Mouse (Mus musculus) lung, embryonic 14.5 days (tissue): ENCODE results near the gene Ccdc102a. TPM values are rescaled to one million over a fixed set of nuclear protein-coding genes. Genes with fewer than 3 reads are reported as not detected.

Experiments used
- ATAC-seq: fragments of 200-750 bp; cut with Nextera tagmentation; 2 replicates; pipeline ENCODE4 v1.8.0; 2017; ENCODE audit warnings: mild to moderate bottlenecking, moderate TSS enrichment, moderate library complexity; ENCODE audit not compliant: insufficient read depth
- DNase-seq: peaks from one replicate; pipeline ENCODE4 v3.0.0-alpha.2; 2015
- H3K27ac ChIP-seq: fragments of 300-500 bp; sonication (generic); 2 replicates; pipeline ENCODE4 v1.5.1; 2014; ENCODE audit warnings: low read depth, mild to moderate bottlenecking, moderate library complexity
- H3K27me3 ChIP-seq: fragments of 300-500 bp; sonication (generic); 2 replicates; pipeline ENCODE4 v1.6.1; 2014; ENCODE audit warnings: low read length, control low read depth; ENCODE audit not compliant: insufficient read depth
- H3K36me3 ChIP-seq: fragments of 300-500 bp; sonication (generic); 2 replicates; pipeline ENCODE4 v1.6.1; 2014; ENCODE audit warnings: control low read depth; ENCODE audit not compliant: insufficient read depth
- H3K4me1 ChIP-seq: fragments of 300-500 bp; sonication (generic); 2 replicates; pipeline ENCODE4 v1.6.1; 2014; ENCODE audit warnings: antibody characterized with exemption, control low read depth; ENCODE audit not compliant: insufficient read depth
- H3K4me2 ChIP-seq: fragments of 300-500 bp; sonication (generic); 2 replicates; pipeline ENCODE4 v1.6.1; 2014; ENCODE audit warnings: mild to moderate bottlenecking
- H3K4me3 ChIP-seq: fragments of 300-500 bp; sonication (generic); 2 replicates; pipeline ENCODE4 v1.5.1; 2014; ENCODE audit warnings: low read depth, low read length
- H3K9ac ChIP-seq: fragments of 300-500 bp; sonication (generic); 2 replicates; pipeline ENCODE4 v1.6.1; 2014
- H3K9me3 ChIP-seq: fragments of 300-500 bp; sonication (generic); 2 replicates; pipeline ENCODE4 v1.6.1; 2016; ENCODE audit warnings: low read depth, low read length, control low read depth
- CTCF ChIP-seq: IDR thresholded peaks from 2 replicates; pipeline ENCODE4 v1.5.1; 2016; ENCODE audit warnings: antibody characterized with exemption, low read depth
- WGBS: fragments of 180-500 bp; shearing (Covaris S2); extraction: QIAGEN DNeasy Blood & Tissue Kit; methylation state at CpG from one replicate; pipeline ENCODE4 v1.1.7; 2014; 5-methylcytosine and 5-hydroxymethylcytosine counted together
- polyA plus RNA-seq: library from polyadenylated mRNA; unstranded; fragments of >200 nt; fragmentation: Nextera tagmentation; extraction: Ambion mirVana; gene quantifications from 2 replicates; pipeline ENCODE4 v1.2.1, GENCODE M21; 2014

The Ccdc102a gene
- polyA plus RNA-seq, 1 experiment from 2014 or later, result 34.1 TPM

GRCm38 (mm10) chr8:94875871-94876150, 42.1 kb downstream of the Ccdc102a start:
- peak; percentile 33 for DNase-seq
- Histone ChIP-seq H3K9ac (peak overlapping the region; percentile 65), H3K27ac (peak overlapping the region; percentile 63), H3K27me3 (peaks cover 6% of the 10 kb centered on the region; the same call in 1 of the 2 replicates), H3K9me3 (no peaks in the 10 kb centered on the region), H3K4me3 (peak overlapping the region; percentile 70), H3K4me2 (peak overlapping the region; percentile 94), H3K4me1 (peaks cover 23% of the 10 kb centered on the region; the same call in 1 of the 2 replicates), H3K36me3 (no peaks in the 10 kb centered on the region)
- ATAC-seq, result no peak; the same call in 1 of the 2 replicates
- 0% methylated on average over 19 of the region's 20 CpGs for WGBS
- no peak for TF ChIP-seq CTCF

GRCm38 (mm10) chr8:94875096-94875870, 42.6 kb downstream of the Ccdc102a start:
- peak; percentile 33 for DNase-seq
- Histone ChIP-seq H3K4me1 (peaks cover 29% of the 10 kb centered on the region), H3K9me3 (no peaks in the 10 kb centered on the region), H3K27ac (peak overlapping the region; percentile 63; the same call in 1 of the 2 replicates), H3K9ac (peak overlapping the region; percentile 65), H3K4me3 (peak overlapping the region; percentile 70), H3K36me3 (no peaks in the 10 kb centered on the region), H3K27me3 (peaks cover 6% of the 10 kb centered on the region; the same call in 1 of the 2 replicates), H3K4me2 (peak overlapping the region; percentile 94)
- 12% methylated on average over 17 of the region's 17 CpGs for WGBS
- TF ChIP-seq CTCF, result no peak
- ATAC-seq, result no peak

GRCm38 (mm10) chr8:94874358-94874757, 43.5 kb downstream of the Ccdc102a start:
- peak; percentile 94 for TF ChIP-seq CTCF
- ATAC-seq (no peak), DNase-seq (peak; percentile 86)
- no peak overlapping the region for H3K9ac ChIP-seq
- peaks cover 34% of the 10 kb centered on the region for H3K4me1 ChIP-seq
- peak overlapping the region; percentile 70 for H3K4me3 ChIP-seq
- WGBS, result 8% methylated on average over 6 of the region's 6 CpGs
- no peaks in the 10 kb centered on the region for H3K36me3 ChIP-seq
- peaks cover 6% of the 10 kb centered on the region; the same call in 1 of the 2 replicates for H3K27me3 ChIP-seq
- H3K4me2 ChIP-seq, result peak overlapping the region; percentile 94
- no peaks in the 10 kb centered on the region for H3K9me3 ChIP-seq
- H3K27ac ChIP-seq, result no peak overlapping the region

- Histone ChIP-seq H3K4me2 (peak overlapping the region; percentile 90; the same call in 1 of the 2 replicates), H3K4me3 (0 out of 2 replicates have a peak overlapping the region, but pooled peaks have one; percentile 8), H3K36me3 (0 out of 2 replicates have a peak, but pooled peaks cover 5% of the 10 kb centered on the region), H3K27me3 (peaks cover 6% of the 10 kb centered on the region; the same call in 1 of the 2 replicates), H3K9ac (no peak overlapping the region; the same call in 1 of the 2 replicates), H3K9me3 (no peaks in the 10 kb centered on the region), H3K27ac (no peak overlapping the region), H3K4me1 (peaks cover 38% of the 10 kb centered on the region)
- WGBS, result 74% methylated on average over 2 of the region's 2 CpGs
- ATAC-seq, result no peak
- TF ChIP-seq CTCF, result no peak
- no peak for DNase-seq
These were observed 45.3 kb downstream of the Ccdc102a start for GRCm38 (mm10) chr8:94872576-94872975.

DNA sequence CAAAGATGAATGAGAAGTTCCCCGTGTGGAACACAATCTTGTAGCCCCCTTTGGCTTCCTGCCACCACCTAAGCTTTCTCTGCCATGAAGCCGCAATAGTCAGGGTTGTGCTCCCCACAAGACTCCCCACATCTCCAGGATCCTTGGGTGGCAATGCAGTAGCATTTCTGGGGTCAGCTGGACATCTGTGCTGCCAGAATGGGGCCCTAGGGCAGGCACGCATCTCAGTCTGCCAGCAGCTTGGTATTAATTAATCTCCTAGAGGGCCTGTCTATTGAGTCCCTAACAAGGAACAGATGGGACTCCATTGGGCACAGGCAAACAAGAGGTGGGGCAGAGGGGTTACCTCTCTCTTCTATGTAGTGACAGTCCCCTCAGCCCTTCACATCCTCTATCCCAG, 45.7 kb downstream of the Ccdc102a start:
- DNase-seq (peak; percentile 4), ATAC-seq (no peak)
- peak overlapping the region; percentile 90; the same call in 1 of the 2 replicates for H3K4me2 ChIP-seq
- H3K4me1 ChIP-seq, result peaks cover 38% of the 10 kb centered on the region
- peaks cover 6% of the 10 kb centered on the region; the same call in 1 of the 2 replicates for H3K27me3 ChIP-seq
- H3K36me3 ChIP-seq, result 0 out of 2 replicates have a peak, but pooled peaks cover 9% of the 10 kb centered on the region
- H3K27ac ChIP-seq, result no peak overlapping the region
- TF ChIP-seq CTCF, result no peak
- H3K9ac ChIP-seq, result no peak overlapping the region; the same call in 1 of the 2 replicates
- WGBS, result 38% methylated on average over 3 of the region's 3 CpGs
- no peaks in the 10 kb centered on the region for H3K9me3 ChIP-seq
- H3K4me3 ChIP-seq, result 0 out of 2 replicates have a peak overlapping the region, but pooled peaks have one; percentile 8

DNA sequence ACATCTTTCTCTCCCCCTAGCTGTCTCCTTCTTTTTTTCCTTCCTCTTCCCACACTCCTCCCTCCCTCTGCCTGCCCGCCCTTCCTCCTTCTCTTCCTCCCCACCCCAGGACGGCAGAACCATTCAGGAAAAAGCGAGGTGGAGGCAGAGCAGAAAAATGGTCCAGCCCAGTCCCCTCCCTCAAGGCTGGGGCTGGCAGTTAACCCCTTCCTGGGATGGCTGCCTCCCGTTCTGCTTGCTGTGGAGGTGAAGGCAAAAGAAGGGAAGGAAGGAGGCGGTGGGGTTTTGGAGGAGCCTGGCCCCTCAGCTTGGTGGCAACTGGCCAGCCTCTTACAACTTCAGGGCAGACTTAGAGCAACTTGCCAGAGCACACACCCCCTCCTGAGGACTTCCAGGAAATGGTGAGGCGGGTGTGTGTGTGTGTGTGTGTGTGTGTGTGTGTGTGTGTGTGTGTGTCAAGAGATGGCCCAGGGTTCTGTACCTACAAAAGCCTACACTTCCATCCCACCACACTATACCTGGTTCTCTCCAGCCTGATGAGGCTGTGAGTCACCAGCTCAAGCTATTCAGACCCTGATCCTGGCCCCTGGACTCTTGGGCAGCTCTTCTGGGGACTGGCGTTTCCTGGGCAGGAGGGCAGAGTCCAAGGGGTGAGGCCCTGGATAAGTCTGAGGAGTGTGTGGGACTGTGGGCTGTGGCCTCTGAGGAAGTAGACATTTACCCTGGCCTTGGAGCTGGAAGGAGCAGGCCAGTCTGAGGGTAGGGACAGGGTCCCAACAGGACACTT, 46.6 kb downstream of the Ccdc102a start:
- H3K27me3 ChIP-seq, result peaks cover 6% of the 10 kb centered on the region; the same call in 1 of the 2 replicates
- DNase-seq, result peak; percentile 87
- H3K4me2 ChIP-seq, result peak overlapping the region; percentile 90
- H3K9me3 ChIP-seq, result no peaks in the 10 kb centered on the region
- WGBS, result 3% methylated on average over 6 of the region's 7 CpGs
- H3K9ac ChIP-seq, result peak overlapping the region; percentile 52
- peak overlapping the region; percentile 44 for H3K4me3 ChIP-seq
- TF ChIP-seq CTCF, result no peak
- peaks cover 15% of the 10 kb centered on the region; the same call in 1 of the 2 replicates for H3K36me3 ChIP-seq
- H3K4me1 ChIP-seq, result peaks cover 32% of the 10 kb centered on the region
- H3K27ac ChIP-seq, result peak overlapping the region; percentile 58; the same call in 1 of the 2 replicates
- peak; percentile 76 for ATAC-seq
